Mouse (Mus musculus): ENCODE results near the gene Rbmxl1. TPM values are rescaled to one million over a fixed set of nuclear protein-coding genes. Genes with fewer than 3 reads are reported as not detected.
"Not testable (repeated sequence)": the region's sequence is repeated elsewhere in the genome, so short reads cannot be mapped to it uniquely, and the experiment has no call there.

Gene Rbmxl1
- polyA plus RNA-seq, 1 experiment = 59.4 TPM

DNA sequence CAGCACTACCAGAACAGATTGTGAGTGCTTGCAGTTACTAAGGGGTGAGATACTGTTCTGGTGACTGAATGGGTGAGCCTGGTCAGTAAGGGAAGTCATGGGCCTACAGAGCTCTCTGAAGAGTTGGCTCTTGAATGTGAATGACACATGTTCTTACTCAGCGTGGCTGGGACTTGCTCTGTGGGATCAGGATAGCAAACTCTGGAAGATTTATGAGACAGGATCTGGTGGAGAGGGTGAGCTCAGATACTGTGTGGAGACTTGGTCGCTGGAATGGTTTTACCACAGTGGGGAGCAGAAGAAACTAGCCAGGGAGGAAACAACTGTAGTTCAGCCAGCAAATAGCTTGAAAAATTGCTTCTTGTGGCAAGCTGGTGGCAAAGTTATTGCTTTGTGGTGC is 35.8 kb upstream of the Rbmxl1 start:
- Histone ChIP-seq H3K4me1 (replicated peaks; ENCODE audit: control insufficient read depth, insufficient read depth, low read length) (no peaks in the 10 kb centered on the region), H3K4me3 (ENCODE audit: control insufficient read depth, insufficient read depth, low read length) (no peak overlapping the region), H3K27ac (ENCODE audit: control insufficient read depth, insufficient read depth, low read length) (no peak overlapping the region), H3K27me3 (ENCODE audit: control insufficient read depth, insufficient read depth, low read length) (no peaks in the 10 kb centered on the region), H3K36me3 (ENCODE audit: control insufficient read depth, insufficient read depth, low read length) (0 out of 2 replicates have a peak, but pooled peaks cover 7% of the 10 kb centered on the region)
- DNase-seq = no peak
- TF ChIP-seq POLR2A (IDR thresholded peaks at IDR 0.05; ENCODE audit: control insufficient read depth, extremely low read depth, insufficient read depth, low read length, poor library complexity) (no peak), CTCF (IDR thresholded peaks at IDR 0.05; ENCODE audit: borderline replicate concordance, control insufficient read depth, extremely low read depth, insufficient read depth, low read length, poor library complexity) (no peak)
- 87% methylated on average over 2 of the region's 2 CpGs for WGBS

DNA sequence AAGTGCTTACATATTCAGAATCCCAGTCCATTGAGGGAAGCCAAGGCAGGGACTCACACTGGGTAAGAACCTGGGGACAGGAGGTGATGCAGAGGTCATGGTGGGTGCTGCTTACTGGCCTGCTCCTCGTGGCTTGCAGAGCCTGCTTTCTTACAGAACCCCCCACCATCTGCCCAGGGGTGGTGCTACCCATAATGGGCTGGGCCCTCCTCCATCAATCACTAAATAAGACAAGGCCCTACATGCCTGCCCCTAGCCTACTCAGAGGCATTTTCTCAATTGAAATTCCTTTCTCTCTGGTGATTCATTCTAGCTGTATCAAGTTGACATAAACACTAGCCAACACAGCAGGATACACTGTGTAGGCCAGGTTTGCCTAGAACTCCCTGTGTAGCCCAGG is 34.9 kb upstream of the Rbmxl1 start:
- Histone ChIP-seq H3K4me1 (replicated peaks; ENCODE audit: control insufficient read depth, insufficient read depth, low read length) (no peaks in the 10 kb centered on the region), H3K27ac (ENCODE audit: control insufficient read depth, insufficient read depth, low read length) (no peak overlapping the region), H3K36me3 (ENCODE audit: control insufficient read depth, insufficient read depth, low read length) (0 out of 2 replicates have a peak, but pooled peaks cover 7% of the 10 kb centered on the region), H3K4me3 (ENCODE audit: control insufficient read depth, insufficient read depth, low read length) (no peak overlapping the region), H3K27me3 (ENCODE audit: control insufficient read depth, insufficient read depth, low read length) (no peaks in the 10 kb centered on the region)
- TF ChIP-seq CTCF (IDR thresholded peaks at IDR 0.05; ENCODE audit: borderline replicate concordance, control insufficient read depth, extremely low read depth, insufficient read depth, low read length, poor library complexity) (no peak), POLR2A (IDR thresholded peaks at IDR 0.05; ENCODE audit: control insufficient read depth, extremely low read depth, insufficient read depth, low read length, poor library complexity) (no peak)
- WGBS = 82% methylated on average over 1 of the region's 1 CpGs
- DNase-seq = no peak

GRCm38 (mm10) chr8:78542670-78543069 is 34.0 kb upstream of the Rbmxl1 start:
- 0 out of 2 replicates have a peak, but pooled peaks cover 13% of the 10 kb centered on the region for H3K36me3 ChIP-seq (ENCODE audit: control insufficient read depth, insufficient read depth, low read length)
- not testable (repeated sequence) for DNase-seq; H3K27ac ChIP-seq (ENCODE audit: control insufficient read depth, insufficient read depth, low read length); H3K27me3 ChIP-seq (ENCODE audit: control insufficient read depth, insufficient read depth, low read length); H3K4me3 ChIP-seq (ENCODE audit: control insufficient read depth, insufficient read depth, low read length); H3K4me1 ChIP-seq (replicated peaks; ENCODE audit: control insufficient read depth, insufficient read depth, low read length)
- 85% methylated on average over 6 of the region's 6 CpGs for WGBS

DNA sequence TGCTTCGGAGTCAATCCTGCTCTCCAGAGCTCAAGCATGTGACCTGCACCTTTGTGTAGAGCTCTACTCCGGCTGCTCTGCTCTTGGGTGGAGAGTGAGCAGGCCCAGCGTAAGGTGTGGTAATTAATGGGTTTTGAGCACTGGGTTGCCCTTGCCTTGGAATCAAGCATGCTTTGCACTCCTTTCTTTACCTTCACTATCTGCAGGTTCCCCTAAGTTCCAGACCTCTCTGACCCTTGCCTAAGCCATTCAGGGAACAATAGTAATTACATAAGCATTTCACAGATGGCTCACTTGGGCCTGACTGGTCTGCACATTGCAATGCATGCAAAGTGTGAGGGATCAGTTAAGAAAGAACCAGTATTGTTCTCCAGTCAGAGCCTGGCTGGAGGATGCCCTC is 29.1 kb upstream of the Rbmxl1 start:
- H3K4me1 ChIP-seq (replicated peaks; ENCODE audit: control insufficient read depth, insufficient read depth, low read length) = no peaks in the 10 kb centered on the region
- TF ChIP-seq POLR2A (IDR thresholded peaks at IDR 0.05; ENCODE audit: control insufficient read depth, extremely low read depth, insufficient read depth, low read length, poor library complexity) (no peak), CTCF (IDR thresholded peaks at IDR 0.05; ENCODE audit: borderline replicate concordance, control insufficient read depth, extremely low read depth, insufficient read depth, low read length, poor library complexity) (no peak)
- no peak for DNase-seq
- no peak overlapping the region for H3K27ac ChIP-seq (ENCODE audit: control insufficient read depth, insufficient read depth, low read length)
- H3K27me3 ChIP-seq (ENCODE audit: control insufficient read depth, insufficient read depth, low read length) = no peaks in the 10 kb centered on the region
- WGBS = 100% methylated on average over 3 of the region's 3 CpGs
- no peak overlapping the region for H3K4me3 ChIP-seq (ENCODE audit: control insufficient read depth, insufficient read depth, low read length)
- H3K36me3 ChIP-seq (ENCODE audit: control insufficient read depth, insufficient read depth, low read length) = 0 out of 2 replicates have a peak, but pooled peaks cover 16% of the 10 kb centered on the region

DNA sequence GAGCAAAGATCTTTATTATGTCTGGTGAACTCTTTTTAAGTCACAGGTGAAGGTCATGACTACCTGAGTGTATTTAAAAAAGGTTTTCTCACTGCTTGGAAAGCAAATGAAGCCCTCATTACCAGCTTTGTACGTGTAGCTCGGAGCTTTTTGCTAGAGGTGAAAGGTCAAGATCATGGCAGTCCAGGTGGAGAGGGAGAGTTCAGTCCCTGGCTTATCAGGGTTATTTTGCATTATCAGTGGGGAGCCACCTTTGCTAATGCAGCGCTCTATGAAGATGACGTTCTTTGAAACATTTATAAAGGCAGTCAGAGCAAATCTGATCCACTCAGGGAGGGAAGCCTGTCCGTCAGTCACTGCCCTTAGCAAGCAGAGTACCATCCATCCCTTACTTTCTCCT is 28.0 kb upstream of the Rbmxl1 start:
- Histone ChIP-seq H3K4me3 (ENCODE audit: control insufficient read depth, insufficient read depth, low read length) (no peak overlapping the region), H3K27me3 (ENCODE audit: control insufficient read depth, insufficient read depth, low read length) (no peaks in the 10 kb centered on the region), H3K4me1 (replicated peaks; ENCODE audit: control insufficient read depth, insufficient read depth, low read length) (no peaks in the 10 kb centered on the region), H3K27ac (ENCODE audit: control insufficient read depth, insufficient read depth, low read length) (no peak overlapping the region), H3K36me3 (ENCODE audit: control insufficient read depth, insufficient read depth, low read length) (0 out of 2 replicates have a peak, but pooled peaks cover 16% of the 10 kb centered on the region)
- WGBS = 97% methylated on average over 5 of the region's 5 CpGs
- DNase-seq = no peak
- TF ChIP-seq POLR2A (IDR thresholded peaks at IDR 0.05; ENCODE audit: control insufficient read depth, extremely low read depth, insufficient read depth, low read length, poor library complexity) (no peak), CTCF (IDR thresholded peaks at IDR 0.05; ENCODE audit: borderline replicate concordance, control insufficient read depth, extremely low read depth, insufficient read depth, low read length, poor library complexity) (no peak)

GRCm38 (mm10) chr8:78533981-78534380 is 25.3 kb upstream of the Rbmxl1 start:
- Histone ChIP-seq H3K27me3 (ENCODE audit: control insufficient read depth, insufficient read depth, low read length) (no peaks in the 10 kb centered on the region), H3K4me1 (replicated peaks; ENCODE audit: control insufficient read depth, insufficient read depth, low read length) (no peaks in the 10 kb centered on the region), H3K36me3 (ENCODE audit: control insufficient read depth, insufficient read depth, low read length) (peaks cover 24% of the 10 kb centered on the region), H3K27ac (ENCODE audit: control insufficient read depth, insufficient read depth, low read length) (no peak overlapping the region), H3K4me3 (ENCODE audit: control insufficient read depth, insufficient read depth, low read length) (no peak overlapping the region)
- no peak for DNase-seq
- no peak for TF ChIP-seq CTCF (IDR thresholded peaks at IDR 0.05; ENCODE audit: borderline replicate concordance, control insufficient read depth, extremely low read depth, insufficient read depth, low read length, poor library complexity)
- TF ChIP-seq POLR2A (IDR thresholded peaks at IDR 0.05; ENCODE audit: control insufficient read depth, extremely low read depth, insufficient read depth, low read length, poor library complexity) = no peak
- WGBS = 94% methylated on average over 6 of the region's 6 CpGs

GRCm38 (mm10) chr8:78515132-78515531 is 6.4 kb upstream of the Rbmxl1 start:
- peaks cover 9% of the 10 kb centered on the region for H3K36me3 ChIP-seq (ENCODE audit: control insufficient read depth, insufficient read depth, low read length)
- no peak overlapping the region for H3K4me3 ChIP-seq (ENCODE audit: control insufficient read depth, insufficient read depth, low read length)
- H3K27me3 ChIP-seq (ENCODE audit: control insufficient read depth, insufficient read depth, low read length) = no peaks in the 10 kb centered on the region
- 84% methylated on average over 3 of the region's 3 CpGs for WGBS
- no peak for DNase-seq
- TF ChIP-seq POLR2A (IDR thresholded peaks at IDR 0.05; ENCODE audit: control insufficient read depth, extremely low read depth, insufficient read depth, low read length, poor library complexity) (no peak), CTCF (IDR thresholded peaks at IDR 0.05; ENCODE audit: borderline replicate concordance, control insufficient read depth, extremely low read depth, insufficient read depth, low read length, poor library complexity) (no peak)
- peaks cover 3% of the 10 kb centered on the region for H3K4me1 ChIP-seq (replicated peaks; ENCODE audit: control insufficient read depth, insufficient read depth, low read length)
- no peak overlapping the region for H3K27ac ChIP-seq (ENCODE audit: control insufficient read depth, insufficient read depth, low read length)
